Mouse (Mus musculus): ENCODE measurements around the gene Caprin2.

- no peak for TF ChIP-seq POLR2A (IDR thresholded peaks at IDR 0.05; ENCODE audit: low read depth, low read length)
- TF ChIP-seq CTCF (IDR thresholded peaks at IDR 0.05; ENCODE audit: extremely low read depth, insufficient read length, insufficient replicate concordance, low read depth, low read length): no peak
These were observed 100.9 kb downstream of the Caprin2 start for GRCm38 (mm10) chr6:148795145-148795544.
